Mouse (Mus musculus) B cell, adult 2 months (primary cell): ENCODE measurements around the gene Gm5485.

ENCODE experiments used
- DNase-seq, 2 experiments: peaks; one replicate each; pipeline ENCODE4 v3.0.0; 2022

The Gm5485 gene

DNA sequence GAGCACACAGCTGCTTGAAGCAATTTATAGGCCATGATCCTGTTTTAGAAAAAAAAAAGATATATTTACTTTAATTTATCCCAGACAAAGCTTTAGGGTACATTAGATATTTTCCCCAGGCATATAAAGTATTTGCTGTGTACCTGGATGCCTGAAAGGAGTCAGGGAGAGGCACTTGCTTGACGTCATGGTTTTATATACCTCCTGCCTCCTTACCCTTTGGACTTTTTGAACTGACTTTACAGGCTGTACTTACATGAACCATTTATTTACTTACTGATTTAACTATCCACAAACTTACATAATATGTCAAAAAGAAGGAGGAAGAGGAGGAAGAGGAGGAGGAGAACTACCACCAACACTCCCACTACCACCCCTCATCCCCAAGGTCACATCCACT lies at the start of gene Gm5485:
TSS of gene Gm5485 (minus strand) at position 171 of the 400 bp plus-strand sequence.
- DNase-seq: no peak

DNA sequence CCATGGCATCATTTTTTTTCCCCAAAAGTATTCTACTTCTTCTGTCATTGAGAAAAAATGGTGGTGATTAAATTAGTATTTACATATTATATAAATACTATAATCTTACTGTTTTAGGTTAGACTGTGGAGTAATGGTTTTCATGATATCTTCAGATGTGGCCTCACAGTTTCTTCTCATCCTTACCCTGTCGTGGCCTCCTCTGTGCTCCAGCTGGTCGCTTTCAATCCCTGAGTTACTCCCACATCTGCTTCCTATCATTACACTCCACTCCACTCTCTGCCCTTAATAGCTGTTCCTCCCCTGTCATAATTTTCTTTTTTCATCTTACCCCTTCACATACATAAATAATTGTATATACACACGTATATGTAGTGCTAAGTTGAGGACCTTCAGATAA lies 41.0 kb upstream of the Gm5485 start:
- DNase-seq: no peak

DNA sequence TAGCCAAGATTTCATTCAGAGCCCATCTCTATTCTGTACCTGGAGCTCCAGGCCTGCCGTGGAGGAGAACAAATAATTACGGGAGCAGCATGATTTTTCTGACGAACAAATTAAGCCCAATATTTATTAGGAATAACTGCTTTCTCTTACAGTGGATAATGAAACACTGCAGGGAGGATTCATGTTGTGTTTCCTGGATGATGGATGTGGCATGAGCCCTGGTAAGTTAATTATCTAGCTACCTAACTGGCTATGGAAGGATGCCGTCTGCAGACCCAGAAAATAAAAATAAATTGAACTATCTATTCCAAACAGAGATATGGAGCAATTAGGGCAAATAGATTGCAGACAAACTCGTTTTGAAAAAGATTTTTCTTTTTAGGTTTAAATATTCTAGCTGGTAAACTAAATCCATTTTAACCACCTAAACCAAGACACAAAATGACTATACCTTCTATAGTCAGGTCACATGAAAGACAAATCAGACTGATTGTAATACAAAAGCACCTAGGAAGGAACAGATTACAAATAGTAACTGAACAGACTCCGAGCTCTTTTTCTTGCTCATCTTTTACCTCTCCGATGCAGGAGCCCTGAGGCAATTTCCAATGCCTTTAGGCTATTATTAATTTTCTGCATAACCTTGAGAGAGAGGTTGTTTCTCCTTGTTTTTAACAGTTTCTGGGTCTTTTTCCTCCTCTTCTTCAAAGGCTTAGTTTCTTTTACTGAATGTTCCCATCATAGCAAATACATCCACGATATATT lies 34.1 kb upstream of the Gm5485 start:
- no peak for DNase-seq

GRCm38 (mm10) chr16:48444589-48444988 lies 32.4 kb upstream of the Gm5485 start:
- no peak for DNase-seq

GRCm38 (mm10) chr16:48437476-48437875 lies 25.3 kb upstream of the Gm5485 start:
- no peak for DNase-seq

- no peak for DNase-seq
Measured at GRCm38 (mm10) chr16:48435454-48435853, 23.2 kb upstream of the Gm5485 start.

- DNase-seq: no peak
Measured at GRCm38 (mm10) chr16:48431027-48431426, 18.8 kb upstream of the Gm5485 start, which contains the start of gene Morc1. TSS of gene Morc1 (plus strand) at chr16:48431237.

DNA sequence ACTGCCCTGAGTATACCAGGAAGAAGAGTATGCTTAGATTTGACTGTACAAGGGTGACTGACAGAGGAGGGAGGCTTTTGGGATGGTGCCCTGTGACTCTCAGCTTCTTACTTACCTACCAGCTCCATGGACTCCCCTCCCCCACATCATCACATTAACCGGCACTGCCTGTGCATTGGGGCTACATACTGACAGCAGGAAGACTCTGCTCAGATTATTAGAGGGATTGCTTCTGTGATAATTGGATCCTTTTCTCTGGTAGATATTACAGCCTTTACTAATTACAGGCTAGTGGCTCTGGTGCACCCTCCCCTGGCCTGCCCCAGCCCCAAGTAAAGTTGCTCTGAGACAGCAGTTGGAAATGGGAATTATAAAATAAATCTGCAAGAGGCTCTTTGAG lies 17.2 kb upstream of the Gm5485 start:
- no peak for DNase-seq

DNA sequence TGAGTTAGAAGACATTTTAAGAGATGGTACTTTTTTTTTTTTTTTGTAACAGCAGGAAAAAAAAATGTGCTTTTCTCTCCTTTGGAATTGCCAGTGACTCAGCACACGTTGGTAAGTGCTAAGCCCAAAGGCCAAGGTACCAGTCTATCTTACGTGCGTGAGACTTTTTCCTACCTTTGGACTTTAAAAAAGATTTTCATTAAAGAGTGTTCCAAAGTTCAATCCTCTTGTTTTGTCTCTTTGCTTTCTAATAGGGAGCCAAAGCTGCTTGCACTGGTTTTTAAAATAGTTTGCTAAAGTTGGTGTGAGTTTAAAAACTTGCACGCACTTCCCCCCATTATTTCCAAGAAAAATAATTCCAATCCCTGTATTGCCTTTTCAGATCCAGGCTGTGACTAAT lies 11.9 kb upstream of the Gm5485 start:
- DNase-seq: no peak

DNA sequence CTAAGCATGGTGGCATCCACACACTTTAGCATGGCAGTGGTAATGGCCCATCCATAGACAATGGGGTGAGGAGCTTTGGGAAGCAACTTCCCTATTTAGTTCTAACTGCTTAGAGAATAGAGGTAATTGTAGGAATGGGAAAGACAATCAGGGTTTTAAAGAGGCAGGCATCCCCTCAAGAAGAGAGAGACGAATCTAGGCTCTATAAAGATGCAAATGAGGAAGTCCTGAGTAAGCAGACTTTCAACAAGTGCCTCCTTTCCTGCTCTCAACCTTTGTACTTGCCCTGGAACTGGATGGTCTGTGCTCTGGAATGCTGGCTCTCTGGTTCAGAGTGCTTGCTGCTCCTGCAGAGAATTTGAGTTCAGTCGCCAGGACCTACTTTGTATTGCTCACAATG lies 10.3 kb upstream of the Gm5485 start:
- DNase-seq: no peak

DNA sequence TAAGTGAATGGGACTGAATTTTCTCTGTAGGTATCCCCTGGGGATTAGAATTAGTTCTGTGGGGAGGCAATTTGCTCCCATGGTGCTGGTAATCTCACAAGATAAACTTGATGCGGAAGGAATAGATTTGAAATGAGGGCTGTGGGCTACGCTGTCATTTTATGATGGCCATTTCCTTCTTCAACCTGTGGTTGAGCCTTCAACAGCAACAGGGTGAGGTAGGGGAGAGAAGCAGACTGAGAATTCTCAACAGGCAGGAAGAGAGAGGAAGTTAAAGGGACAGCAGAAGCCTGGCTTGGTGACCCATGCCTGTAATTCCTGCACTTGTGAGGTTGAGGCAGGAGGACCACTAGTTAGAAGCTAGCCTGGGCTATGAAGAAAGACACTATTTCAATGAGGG lies 6.8 kb upstream of the Gm5485 start:
- no peak for DNase-seq

DNA sequence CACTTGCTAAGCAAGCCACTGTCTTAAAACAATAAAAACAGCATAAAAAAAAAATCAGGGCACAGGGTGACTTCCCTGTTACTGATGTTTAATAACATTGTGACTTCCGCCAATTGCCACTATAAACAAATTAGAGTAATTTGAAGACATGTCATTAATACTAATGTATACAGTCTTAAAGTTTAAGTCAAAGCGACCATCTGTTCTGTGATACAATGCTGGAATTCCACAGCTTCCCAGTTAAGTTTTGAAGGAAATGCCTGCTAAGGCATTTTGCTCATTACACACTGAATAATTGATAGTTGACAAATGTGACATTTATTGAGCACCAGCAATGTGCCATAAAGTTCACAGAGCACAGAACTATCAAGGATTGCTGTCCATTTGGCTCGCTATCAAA lies 6.3 kb upstream of the Gm5485 start:
- DNase-seq: no peak

DNA sequence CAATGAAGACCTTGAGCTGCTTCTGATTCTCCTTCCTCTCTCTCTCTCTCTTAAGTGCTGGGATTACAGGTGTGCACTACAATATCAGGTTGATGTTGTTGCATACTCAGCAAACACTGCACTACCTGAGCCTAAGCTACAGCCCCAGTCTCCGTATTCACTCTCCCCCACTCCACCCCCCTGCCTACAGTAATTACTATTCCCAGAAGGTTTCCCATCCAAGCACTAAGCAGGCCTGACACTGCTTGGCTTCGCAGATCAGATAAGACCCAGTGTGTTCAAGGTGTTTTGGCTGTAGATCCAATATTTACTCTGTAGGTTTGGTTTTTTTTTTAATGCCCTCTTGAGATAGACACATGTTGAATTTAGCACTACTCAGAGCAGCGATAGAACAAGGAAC lies 2.1 kb downstream of the Gm5485 start:
- DNase-seq: no peak

DNA sequence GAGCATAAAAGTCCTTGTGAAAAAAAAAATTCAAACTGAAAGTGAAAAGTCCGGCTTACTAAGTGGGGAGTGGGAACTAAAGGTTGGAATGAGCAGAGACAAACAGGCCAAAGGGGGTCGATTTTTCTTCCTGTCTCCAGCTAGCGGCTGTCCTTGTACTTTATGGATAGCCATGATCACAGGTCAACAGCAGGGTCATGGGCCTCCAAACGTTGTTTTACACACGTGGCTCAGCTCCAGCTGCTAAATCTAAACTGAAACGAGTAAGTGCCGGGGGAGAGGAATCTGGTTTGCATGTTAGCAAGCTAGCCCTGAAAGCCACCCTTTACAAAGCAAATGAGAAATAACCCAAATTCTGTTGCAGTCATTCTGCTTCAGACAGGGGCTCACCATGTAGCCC lies 2.6 kb downstream of the Gm5485 start:
- DNase-seq: no peak

DNA sequence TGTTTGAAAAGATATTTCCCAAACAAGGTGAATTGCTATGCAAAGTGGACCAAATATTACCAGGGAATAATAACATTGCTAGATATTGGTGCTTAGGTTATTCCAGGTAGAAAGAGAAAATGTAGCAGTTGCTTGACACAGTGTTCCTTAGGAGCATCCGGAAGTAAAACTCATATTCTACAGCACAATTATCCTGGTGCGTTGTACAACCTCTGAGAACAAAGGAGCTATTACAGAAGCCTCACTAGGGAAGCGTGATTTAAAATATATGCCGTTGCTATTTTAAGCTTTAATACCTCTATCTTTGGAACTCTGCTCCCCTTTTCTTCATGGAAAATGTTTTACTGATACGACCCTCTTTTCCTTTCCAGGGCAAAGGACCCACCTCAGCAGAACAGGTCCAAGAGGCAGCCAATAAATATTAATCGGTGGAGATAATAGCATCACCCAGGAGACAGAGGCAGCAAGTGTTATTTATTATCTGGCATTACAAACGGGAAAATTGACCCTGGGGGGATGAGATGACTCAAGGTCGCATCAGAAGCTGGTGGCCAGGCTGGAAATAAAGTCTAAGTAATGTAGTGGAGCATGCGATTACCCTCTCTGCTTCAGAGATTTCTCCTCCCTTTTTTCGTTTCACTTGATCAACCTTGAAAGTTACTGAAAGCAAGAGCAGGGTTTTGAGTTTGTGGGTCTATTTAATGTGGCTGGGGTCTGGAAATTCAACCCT lies 6.4 kb downstream of the Gm5485 start:
- no peak for DNase-seq

GRCm38 (mm10) chr16:48404009-48404408 lies 8.2 kb downstream of the Gm5485 start:
- no peak for DNase-seq

DNA sequence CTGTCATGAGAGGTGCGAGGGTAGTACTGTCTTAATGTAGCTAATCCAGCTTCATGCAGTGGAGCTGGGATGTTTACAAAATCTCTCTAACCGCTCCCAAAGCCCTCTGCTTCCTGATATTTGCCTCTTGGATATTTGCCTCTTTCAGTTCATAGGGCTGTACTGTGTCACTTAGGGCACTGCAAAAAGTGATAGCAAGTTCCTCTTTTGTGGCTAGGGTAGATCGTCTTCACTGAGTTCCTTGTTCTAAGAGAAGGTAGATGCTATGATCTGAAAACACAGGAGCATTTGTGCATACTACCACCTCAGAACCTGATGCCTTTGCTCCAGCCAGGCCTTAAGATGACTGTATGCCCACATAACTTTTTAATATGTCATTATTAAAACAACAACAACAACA lies 8.8 kb downstream of the Gm5485 start:
- no peak for DNase-seq

DNA sequence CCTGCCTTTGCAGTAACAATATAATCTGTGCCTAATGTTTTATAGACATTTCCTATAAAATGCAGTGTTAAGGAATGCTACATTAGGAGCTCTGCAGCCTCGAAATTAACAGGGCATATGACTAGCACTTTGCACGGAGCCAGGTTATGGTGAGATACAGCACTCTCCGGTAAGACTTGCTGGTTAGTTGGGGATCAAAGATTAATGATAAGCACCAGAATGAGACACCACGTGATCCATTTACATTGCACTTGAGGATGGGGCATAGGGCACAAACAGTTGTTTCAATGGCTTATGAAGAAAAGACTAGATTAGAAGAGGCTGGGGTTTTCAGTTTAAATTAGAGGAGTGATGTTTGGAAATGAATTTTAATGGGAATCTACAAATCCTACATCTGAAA lies 9.3 kb downstream of the Gm5485 start:
- no peak for DNase-seq

GRCm38 (mm10) chr16:48395278-48395677 lies 16.9 kb downstream of the Gm5485 start:
- DNase-seq: no peak

DNA sequence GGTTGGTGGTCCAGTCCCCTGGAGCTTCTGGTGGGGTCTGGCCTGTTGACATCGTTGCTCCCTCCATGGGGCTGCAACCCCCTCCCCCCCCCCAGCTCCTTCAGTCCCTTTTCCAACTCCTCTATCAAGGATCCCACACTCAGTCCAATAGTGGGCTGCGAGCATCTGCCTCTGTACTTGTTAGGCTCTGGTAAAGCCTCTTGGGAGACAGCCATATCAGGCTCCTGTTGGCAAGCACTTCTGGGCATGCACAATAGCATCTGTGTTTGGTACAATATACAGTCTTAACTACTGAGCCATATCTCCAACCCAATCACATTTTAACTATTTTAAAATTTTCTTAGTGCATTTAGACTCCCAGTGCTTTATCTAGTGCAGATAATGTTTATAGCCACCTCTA lies 25.2 kb downstream of the Gm5485 start:
- no peak for DNase-seq

- DNase-seq: no peak
Measured at GRCm38 (mm10) chr16:48383582-48384257, 28.5 kb downstream of the Gm5485 start.

DNA sequence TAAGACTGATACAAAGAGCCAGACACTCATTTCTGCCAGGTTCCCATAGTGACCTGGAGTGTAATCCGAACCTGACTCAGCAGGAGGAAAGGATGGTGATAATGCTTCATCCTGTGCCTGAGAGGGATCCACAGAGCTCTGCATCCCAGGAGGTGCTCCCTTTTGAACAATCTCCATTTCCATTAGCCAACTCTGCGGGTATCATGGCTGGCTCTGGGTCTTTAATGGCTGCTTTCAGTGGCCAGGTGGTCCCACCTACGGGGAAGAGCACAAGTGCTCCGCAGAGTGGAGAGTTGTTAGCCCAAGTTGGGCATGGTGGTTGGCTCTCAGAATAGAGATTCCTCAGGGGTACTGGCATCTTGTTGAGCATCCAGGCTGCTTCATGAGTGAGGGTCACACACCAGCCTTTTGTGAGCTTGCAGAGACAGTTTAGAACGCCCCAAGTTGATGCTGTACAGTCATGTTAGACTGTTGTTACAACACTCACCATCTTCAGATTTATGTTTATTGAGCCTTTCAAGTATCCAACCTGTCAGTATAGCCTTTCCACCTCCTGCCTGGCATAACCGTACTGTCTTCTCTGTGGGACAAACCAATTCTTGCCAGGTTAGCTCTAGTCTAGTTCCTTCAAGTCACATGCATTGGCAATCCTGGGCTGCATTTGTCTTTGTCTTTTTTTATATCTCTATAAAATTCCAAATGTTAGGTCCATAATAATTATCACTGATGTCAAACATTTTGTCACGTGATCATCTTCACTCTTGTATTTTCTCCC lies 38.3 kb downstream of the Gm5485 start:
- no peak for DNase-seq

GRCm38 (mm10) chr16:48372461-48372860 lies 39.8 kb downstream of the Gm5485 start:
- no peak for DNase-seq
